Mouse (Mus musculus) CH12.LX (cell line): Measurements from ENCODE around the gene Lcat.

Source experiments
- MEF2A ChIP-seq: IDR thresholded peaks from 2 replicates; pipeline ENCODE4 v1.6.1; 2014; ENCODE audit warnings: low read depth, mild to moderate bottlenecking, inconsistent platforms, low read length, improper control_type of control experiment, borderline replicate concordance
- POLR2A ChIP-seq: IDR thresholded peaks from 2 replicates; pipeline ENCODE4 v1.6.1; 2011; ENCODE audit warnings: low read depth, mild to moderate bottlenecking, improper control_type of control experiment, low read length
- POLR2AphosphoS2 ChIP-seq: IDR thresholded peaks from 2 replicates; pipeline ENCODE4 v1.6.1; 2011; ENCODE audit warnings: low read depth, low read length, improper control_type of control experiment
- ZC3H11A ChIP-seq: IDR thresholded peaks from 2 replicates; pipeline ENCODE4 v1.6.1; 2012; ENCODE audit warnings: low read depth, mild to moderate bottlenecking, inconsistent platforms, low read length, improper control_type of control experiment

- TF ChIP-seq POLR2A (no peak), POLR2AphosphoS2 (no peak), MEF2A (no peak), ZC3H11A (no peak)
These were observed 42.1 kb downstream of the Lcat start for GRCm38 (mm10) chr8:105900941-105901616.
